Mouse (Mus musculus) neutrophil, adult 5-6 weeks (primary cell): Measurements from ENCODE around the gene Slit1. TPM values are rescaled to one million over a fixed set of nuclear protein-coding genes. Genes with fewer than 3 reads are reported as not detected.

Source experiments
- ATAC-seq: fragments of 151-379, 151-347 bp; 2 replicates; pipeline ENCODE4 v1.8.0; 2017; ENCODE audit warnings: mild to moderate bottlenecking, moderate TSS enrichment; ENCODE audit not compliant: insufficient number of reproducible peaks, poor library complexity, low FRiP score, severe bottlenecking; ENCODE audit errors: extremely low read depth
- total RNA-seq: library from RNA; stranded (forward); fragments of 200-1000 nt; gene quantifications from 2 replicates; pipeline ENCODE4 v1.2.3, GENCODE M21; 2017

Gene Slit1
- total RNA-seq, 1 experiment from 2014 or later = not detected

DNA sequence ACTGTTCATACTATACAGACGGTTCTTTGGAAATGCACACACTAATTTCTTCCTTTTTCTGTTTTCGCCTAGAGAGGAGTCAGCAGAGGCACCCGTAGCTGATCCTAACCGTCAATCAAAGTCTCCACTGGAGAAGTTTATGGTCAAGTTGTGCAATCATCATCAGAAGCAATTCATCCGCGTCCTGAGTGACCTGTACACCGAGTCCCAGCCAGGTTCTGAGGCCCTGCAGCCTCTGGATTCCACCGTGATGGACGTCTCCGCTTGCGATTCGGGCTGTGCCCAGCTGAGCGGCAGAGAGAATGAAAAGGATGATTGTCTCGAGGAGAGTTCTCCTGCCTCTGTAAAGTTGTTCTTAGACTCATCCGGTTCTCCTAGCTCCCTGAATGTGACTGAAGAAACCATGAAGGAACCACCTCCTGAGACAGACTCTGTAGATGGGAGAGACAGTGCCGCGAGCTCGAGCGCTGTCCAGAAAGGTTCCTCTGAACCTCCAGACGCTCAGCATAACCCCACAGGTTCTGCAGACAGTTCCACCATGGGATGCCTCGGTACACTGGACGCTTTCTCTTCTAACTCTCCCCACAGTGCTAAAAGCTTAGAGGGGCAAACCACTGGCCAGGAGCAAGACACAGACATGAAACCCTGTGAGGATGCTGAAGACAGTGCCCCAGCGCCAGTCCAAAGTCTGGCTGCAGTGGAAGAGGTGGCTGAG is 161.6 kb downstream of the Slit1 start, which contains the start of gene Gm340:
Gm340 (plus strand) TSS at position 665 of the 715 bp plus-strand sequence.
- ATAC-seq = no peak

DNA sequence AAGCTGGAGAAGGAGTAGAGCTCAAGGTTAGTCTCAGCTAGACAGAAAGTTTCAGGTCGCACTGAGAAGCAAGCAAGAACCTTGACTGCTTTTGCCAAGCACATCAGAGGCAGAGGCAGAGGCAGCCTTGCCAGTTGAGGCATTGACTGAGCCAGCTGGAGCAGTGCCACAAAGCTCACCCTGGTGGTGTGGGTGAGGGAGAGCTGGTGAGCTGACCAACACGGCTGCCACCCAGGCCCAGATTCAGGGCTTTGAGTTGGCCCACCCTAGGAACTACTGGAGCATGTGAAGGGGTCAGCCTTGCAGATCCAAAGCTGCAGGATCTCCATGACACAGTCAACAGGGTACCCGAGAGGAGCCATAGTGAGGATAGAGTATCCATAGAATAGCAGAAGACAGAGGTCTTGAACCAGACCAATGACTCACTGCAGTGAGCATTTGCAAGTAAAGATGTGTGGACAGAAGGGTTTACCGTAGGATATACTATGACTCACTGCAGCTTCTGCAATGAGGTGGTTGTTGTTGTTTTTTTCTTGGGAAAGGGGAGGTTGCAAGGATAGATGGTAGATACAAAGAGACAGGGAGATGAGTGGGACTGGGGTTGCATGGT is 164.0 kb downstream of the Slit1 start:
- ATAC-seq = no peak

DNA sequence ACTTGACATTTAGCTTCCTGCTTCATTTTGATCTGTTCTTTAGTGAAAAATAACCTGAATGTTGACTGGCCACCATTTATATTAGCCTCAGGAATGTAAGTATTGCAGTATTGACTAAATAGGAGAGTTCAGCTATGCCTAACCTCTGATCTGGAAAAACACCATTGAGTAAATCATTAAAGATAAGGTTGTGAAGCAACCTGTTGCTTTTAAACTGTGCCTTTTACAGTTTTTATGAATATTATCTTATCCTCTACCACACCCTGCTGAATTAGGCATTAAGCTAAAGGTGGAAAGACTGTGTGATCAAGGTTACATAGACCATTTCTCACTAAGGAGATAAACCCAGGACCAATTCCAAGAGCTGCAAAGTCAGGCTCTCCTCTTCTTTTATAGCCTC is 165.9 kb downstream of the Slit1 start:
- no peak for ATAC-seq

DNA sequence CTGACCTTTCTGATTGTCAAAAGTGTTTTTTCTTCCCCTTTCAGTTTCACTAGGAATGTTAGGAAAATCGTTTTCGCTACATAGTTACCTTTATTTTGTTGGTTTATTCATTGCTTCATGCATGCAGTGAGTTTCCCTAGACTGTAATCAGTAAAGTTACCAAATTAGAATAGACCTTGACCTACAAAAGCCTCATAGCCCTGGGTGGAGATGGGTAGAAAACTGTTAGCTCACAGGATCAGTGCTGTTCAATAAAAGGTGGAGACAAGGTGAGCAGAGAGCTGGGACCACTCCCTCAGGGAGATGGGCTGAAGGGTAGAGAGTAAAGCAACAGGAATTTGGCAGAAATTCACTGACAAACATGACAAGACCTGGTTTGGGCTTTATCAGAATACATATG is 169.8 kb downstream of the Slit1 start:
- no peak for ATAC-seq

DNA sequence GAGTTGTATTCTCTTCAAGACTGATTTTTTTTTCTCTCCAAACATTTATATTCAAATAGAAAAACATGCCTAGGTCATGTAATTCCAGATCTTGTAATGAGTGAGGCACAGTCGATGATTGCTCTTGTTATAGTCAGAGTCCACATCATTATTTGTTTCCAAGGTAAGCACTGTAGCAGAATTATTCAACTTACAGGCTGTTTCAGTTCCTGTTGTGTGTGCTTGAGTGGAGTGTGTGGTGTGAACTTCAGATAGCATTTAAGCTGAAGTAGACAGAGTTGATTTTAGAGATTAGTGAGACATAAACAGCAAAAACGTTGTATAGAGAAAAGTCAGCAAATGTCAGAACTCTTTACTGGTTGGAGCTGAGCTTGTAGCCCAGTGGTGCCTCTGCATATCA is 174.7 kb downstream of the Slit1 start:
- ATAC-seq = no peak

DNA sequence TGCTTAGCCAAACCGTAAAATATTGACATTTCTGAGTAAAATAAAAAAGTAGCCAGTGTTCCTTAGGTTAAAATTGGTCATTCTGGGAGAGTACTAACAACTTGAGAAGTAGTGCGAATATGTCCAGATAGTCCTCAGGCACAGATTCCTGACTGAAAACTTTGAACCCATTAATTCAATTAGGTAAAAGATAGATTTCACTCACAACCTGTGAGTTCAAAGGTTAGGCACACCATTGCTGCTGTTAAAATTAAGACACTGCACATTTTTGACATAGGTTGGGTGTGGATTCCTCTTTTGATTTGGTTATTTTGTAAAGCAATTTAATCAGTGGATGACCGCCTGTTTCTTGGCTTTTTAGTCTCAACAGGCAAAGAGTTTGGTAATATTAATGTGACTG is 182.6 kb downstream of the Slit1 start:
- ATAC-seq = no peak

DNA sequence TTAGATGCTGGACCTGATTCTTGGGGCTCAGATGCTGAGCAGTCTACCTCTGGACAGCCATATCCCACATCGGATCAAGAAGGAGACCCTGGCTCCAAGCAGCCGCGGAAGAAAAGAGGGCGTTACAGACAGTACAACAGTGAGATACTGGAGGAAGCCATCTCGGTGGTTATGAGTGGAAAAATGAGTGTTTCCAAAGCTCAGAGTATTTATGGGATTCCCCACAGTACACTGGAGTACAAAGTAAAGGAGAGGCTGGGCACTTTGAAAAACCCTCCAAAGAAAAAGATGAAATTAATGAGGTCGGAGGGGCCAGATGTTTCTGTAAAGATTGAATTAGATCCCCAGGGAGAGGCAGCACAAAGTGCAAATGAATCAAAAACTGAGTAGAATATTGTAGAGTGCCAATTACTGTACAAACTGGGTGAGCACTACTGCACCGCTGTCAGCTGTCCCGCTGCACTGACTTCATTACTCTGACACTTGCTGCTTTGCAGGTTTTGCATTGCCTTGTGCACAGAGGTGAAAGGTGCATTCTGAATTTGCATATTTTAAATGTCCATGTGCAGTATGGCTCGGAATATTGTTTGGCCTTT is 184.5 kb downstream of the Slit1 start:
- ATAC-seq = no peak

DNA sequence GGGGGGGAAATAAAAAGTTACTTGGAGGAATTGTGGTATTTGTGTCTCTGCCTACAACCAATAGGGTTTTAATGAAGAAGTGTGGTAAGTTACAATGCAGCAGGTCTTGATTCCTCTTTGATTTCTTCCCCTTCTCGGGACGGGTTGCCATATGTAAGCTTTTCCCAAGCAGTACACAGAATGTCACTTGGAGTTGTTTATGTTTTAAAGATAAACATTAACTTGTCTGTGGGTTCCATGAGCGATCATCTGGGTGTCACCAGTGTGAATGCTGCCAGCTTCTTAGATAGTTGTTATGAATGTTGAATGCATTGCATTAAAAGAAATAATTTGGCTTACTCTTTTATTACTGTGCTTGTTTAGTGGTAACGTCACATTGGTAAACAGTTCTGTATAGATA is 186.0 kb downstream of the Slit1 start:
- ATAC-seq = no peak

DNA sequence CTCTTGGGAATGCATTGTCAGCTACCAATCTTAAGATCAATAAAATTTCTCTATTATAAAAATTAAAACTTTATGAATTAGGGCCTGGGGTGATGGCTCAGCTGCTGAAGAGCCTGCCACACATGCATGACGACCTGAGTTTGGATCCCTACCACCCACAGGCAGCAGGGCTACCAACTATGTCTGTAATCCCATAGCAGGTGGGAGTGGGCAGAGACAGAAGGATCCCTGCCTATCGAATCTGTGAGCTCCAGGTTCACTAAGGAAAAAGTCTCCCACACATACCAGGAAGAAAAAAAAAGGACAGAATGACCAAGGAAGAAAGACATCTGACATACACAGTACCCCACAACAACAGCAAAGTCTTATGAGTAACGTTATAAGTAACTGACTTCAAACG is 186.5 kb downstream of the Slit1 start:
- no peak for ATAC-seq

Other genes starting within 250 kb of the Slit1 start
- 28.7 and 31.2 TPM in 2 replicates for gene Gm340, start 161.3 kb downstream of the Slit1 start, total RNA-seq
- 2.7 and 3.2 TPM in 2 replicates for gene Arhgap19, start 58.4 kb upstream of the Slit1 start, total RNA-seq
- 26.8 and 31.1 TPM in 2 replicates for gene Frat1, start 86.3 kb upstream of the Slit1 start, total RNA-seq
- gene Frat2, start 104.5 kb upstream of the Slit1 start, total RNA-seq = 22.0 and 22.6 TPM in 2 replicates
- gene Rrp12, start 152.5 kb upstream of the Slit1 start, total RNA-seq = 6.6 and 7.4 TPM in 2 replicates
- 96.7 and 104 TPM in 2 replicates for gene Pgam1, start 168.3 kb upstream of the Slit1 start, total RNA-seq
- gene Exosc1, start 189.8 kb upstream of the Slit1 start, total RNA-seq = 22.2 and 27.3 TPM in 2 replicates
- gene Zdhhc16, start 189.8 kb upstream of the Slit1 start, total RNA-seq = 21.6 and 24.9 TPM in 2 replicates
- 29.8 and 45.2 TPM in 2 replicates for gene Mms19, start 237.5 kb upstream of the Slit1 start, total RNA-seq
- gene Ubtd1, start 238.1 kb upstream of the Slit1 start, total RNA-seq = 8.6 and 11.9 TPM in 2 replicates